Mouse (Mus musculus) hindbrain, embryonic 14.5 days (tissue): ENCODE measurements around the gene Trp53. TPM values are rescaled to one million over a fixed set of nuclear protein-coding genes. Genes with fewer than 3 reads are reported as not detected.

Experiments used
- ATAC-seq: fragments of 200-750 bp; cut with Nextera tagmentation; 2 replicates; pipeline ENCODE4 v1.8.0; 2017; ENCODE audit warnings: moderate number of reproducible peaks, mild to moderate bottlenecking, moderate TSS enrichment, moderate library complexity; ENCODE audit not compliant: low FRiP score
- DNase-seq: peaks from one replicate; pipeline ENCODE4 v3.0.0-alpha.2; 2015; ENCODE audit warnings: low spot score
- H3K27ac ChIP-seq: fragments of 300-500 bp; sonication (generic); 2 replicates; pipeline ENCODE4 v1.5.1; 2014; ENCODE audit warnings: mild to moderate bottlenecking, moderate library complexity
- H3K27me3 ChIP-seq: fragments of 300-500 bp; sonication (generic); 2 replicates; pipeline ENCODE4 v1.6.1; 2014; ENCODE audit warnings: mild to moderate bottlenecking, low read length, mixed read lengths; ENCODE audit not compliant: control insufficient read depth, insufficient read depth
- H3K36me3 ChIP-seq: fragments of 300-500 bp; sonication (generic); replicated peaks from 2 replicates; pipeline ENCODE4 v1.6.1; 2014; ENCODE audit not compliant: control insufficient read depth, insufficient read depth
- H3K4me1 ChIP-seq: fragments of 300-500 bp; sonication (generic); replicated peaks from 2 replicates; pipeline ENCODE4 v1.6.1; 2014; ENCODE audit warnings: antibody characterized with exemption, low read length, mixed read lengths; ENCODE audit not compliant: control insufficient read depth, insufficient read depth
- H3K4me2 ChIP-seq: fragments of 300-500 bp; sonication (generic); replicated peaks from 2 replicates; pipeline ENCODE4 v1.6.1; 2014; ENCODE audit warnings: mild to moderate bottlenecking, moderate library complexity
- H3K4me3 ChIP-seq: fragments of 300-500 bp; sonication (generic); replicated peaks from 2 replicates; pipeline ENCODE4 v1.5.1; 2014; ENCODE audit warnings: mild to moderate bottlenecking, low read length
- H3K9ac ChIP-seq: fragments of 300-500 bp; sonication (generic); 2 replicates; pipeline ENCODE4 v1.6.1; 2014
- H3K9me3 ChIP-seq: fragments of 300-500 bp; sonication (generic); 2 replicates; pipeline ENCODE4 v1.6.1; 2016; ENCODE audit warnings: low read length; ENCODE audit not compliant: control insufficient read depth
- WGBS: fragments of 180-500 bp; shearing (Covaris S2); extraction: QIAGEN DNeasy Blood & Tissue Kit; methylation state at CpG from one replicate; pipeline ENCODE4 v1.1.7; 2014; 5-methylcytosine and 5-hydroxymethylcytosine counted together
- polyA plus RNA-seq: library from polyadenylated mRNA; unstranded; fragments of >200 nt; fragmentation: Nextera tagmentation; extraction: Ambion mirVana; gene quantifications from 2 replicates; pipeline ENCODE4 v1.2.1, GENCODE M21; 2014

Trp53 gene
- polyA plus RNA-seq, 1 experiment from 2014 or later, result 55.7 TPM

- ATAC-seq (peak; percentile 91), DNase-seq (peak; percentile 99)
- Histone ChIP-seq H3K4me3 (peak overlapping the region; percentile 78), H3K9ac (peak overlapping the region; percentile 82), H3K36me3 (0 out of 2 replicates have a peak, but pooled peaks cover 14% of the 10 kb centered on the region), H3K9me3 (no peaks in the 10 kb centered on the region), H3K4me2 (peak overlapping the region; percentile 94), H3K4me1 (peaks cover 29% of the 10 kb centered on the region), H3K27me3 (no peaks in the 10 kb centered on the region), H3K27ac (peak overlapping the region; percentile 88)
- 3% methylated on average over 39 of the region's 39 CpGs for WGBS
Observed at GRCm38 (mm10) chr11:69579128-69580017, 786 bp upstream of the Trp53 start.

GRCm38 (mm10) chr11:69580572-69581146 is 500 bp downstream of the Trp53 start:
- under 1% methylated on average over 25 of the region's 25 CpGs for WGBS
- peak overlapping the region; percentile 82 for H3K9ac ChIP-seq

GRCm38 (mm10) chr11:69581147-69581688 is 1.1 kb downstream of the Trp53 start:
- Histone ChIP-seq H3K9me3 (no peaks in the 10 kb centered on the region), H3K4me1 (peaks cover 29% of the 10 kb centered on the region), H3K27me3 (no peaks in the 10 kb centered on the region), H3K4me2 (peak overlapping the region; percentile 94), H3K9ac (peak overlapping the region; percentile 82), H3K4me3 (peak overlapping the region; percentile 78), H3K27ac (peak overlapping the region; percentile 88), H3K36me3 (0 out of 2 replicates have a peak, but pooled peaks cover 4% of the 10 kb centered on the region)
- WGBS, result under 1% methylated on average over 36 of the region's 36 CpGs
- ATAC-seq, result peak; percentile 79
- peak; percentile 95 for DNase-seq

More at GRCm38 (mm10) chr11:69580572-69581146, 500 bp downstream of the Trp53 start:
- Histone ChIP-seq H3K4me3 (peak overlapping the region; percentile 78), H3K27ac (peak overlapping the region; percentile 88), H3K4me1 (peaks cover 29% of the 10 kb centered on the region), H3K36me3 (0 out of 2 replicates have a peak, but pooled peaks cover 10% of the 10 kb centered on the region), H3K27me3 (no peaks in the 10 kb centered on the region), H3K9me3 (no peaks in the 10 kb centered on the region), H3K4me2 (peak overlapping the region; percentile 94)
- peak; percentile 18 for ATAC-seq
- DNase-seq, result peak; percentile 26

- H3K4me1 ChIP-seq, result peaks cover 28% of the 10 kb centered on the region
- peak overlapping the region; percentile 82 for H3K9ac ChIP-seq
- H3K4me2 ChIP-seq, result peak overlapping the region; percentile 94
- 0% methylated on average over 8 of the region's 8 CpGs for WGBS
- no peak for ATAC-seq
- peak overlapping the region; percentile 78 for H3K4me3 ChIP-seq
- H3K27ac ChIP-seq, result peak overlapping the region; percentile 88
- no peaks in the 10 kb centered on the region for H3K27me3 ChIP-seq
- 0 out of 2 replicates have a peak, but pooled peaks cover 4% of the 10 kb centered on the region for H3K36me3 ChIP-seq
- no peak for DNase-seq
- no peaks in the 10 kb centered on the region for H3K9me3 ChIP-seq
Observed at GRCm38 (mm10) chr11:69581814-69582213, 1.7 kb downstream of the Trp53 start.

- no peak overlapping the region; the same call in 1 of the 2 replicates for H3K27ac ChIP-seq
- H3K4me2 ChIP-seq, result peak overlapping the region; percentile 94
- no peaks in the 10 kb centered on the region for H3K27me3 ChIP-seq
- no peaks in the 10 kb centered on the region for H3K9me3 ChIP-seq
- 54% methylated on average over 9 of the region's 9 CpGs for WGBS
- peaks cover 7% of the 10 kb centered on the region for H3K36me3 ChIP-seq
- ATAC-seq (no peak), DNase-seq (no peak)
- H3K4me3 ChIP-seq, result peak overlapping the region; percentile 78
- peak overlapping the region; percentile 82 for H3K9ac ChIP-seq
- H3K4me1 ChIP-seq, result peaks cover 23% of the 10 kb centered on the region
Observed at GRCm38 (mm10) chr11:69582230-69582805, 2.2 kb downstream of the Trp53 start.

GRCm38 (mm10) chr11:69584008-69584407 is 3.8 kb downstream of the Trp53 start:
- Histone ChIP-seq H3K9ac (no peak overlapping the region), H3K27ac (no peak overlapping the region), H3K27me3 (no peaks in the 10 kb centered on the region), H3K4me2 (no peak overlapping the region), H3K4me1 (peaks cover 9% of the 10 kb centered on the region), H3K9me3 (no peaks in the 10 kb centered on the region), H3K36me3 (peaks cover 24% of the 10 kb centered on the region), H3K4me3 (no peak overlapping the region)
- WGBS, result 87% methylated on average over 7 of the region's 7 CpGs
- DNase-seq (no peak), ATAC-seq (no peak)

GRCm38 (mm10) chr11:69584937-69585336 is 4.8 kb downstream of the Trp53 start:
- Histone ChIP-seq H3K9me3 (no peaks in the 10 kb centered on the region), H3K4me1 (peaks cover 9% of the 10 kb centered on the region), H3K9ac (no peak overlapping the region), H3K27ac (no peak overlapping the region), H3K36me3 (peaks cover 33% of the 10 kb centered on the region), H3K4me2 (no peak overlapping the region), H3K4me3 (no peak overlapping the region), H3K27me3 (no peaks in the 10 kb centered on the region)
- ATAC-seq, result no peak
- 96% methylated on average over 13 of the region's 13 CpGs for WGBS
- no peak for DNase-seq

- ATAC-seq (no peak), DNase-seq (no peak)
- 81% methylated on average over 7 of the region's 7 CpGs for WGBS
- H3K4me2 ChIP-seq, result no peak overlapping the region
- peaks cover 9% of the 10 kb centered on the region for H3K4me1 ChIP-seq
- no peaks in the 10 kb centered on the region for H3K27me3 ChIP-seq
- H3K27ac ChIP-seq, result no peak overlapping the region
- H3K4me3 ChIP-seq, result no peak overlapping the region
- H3K36me3 ChIP-seq, result peaks cover 42% of the 10 kb centered on the region
- no peak overlapping the region for H3K9ac ChIP-seq
- H3K9me3 ChIP-seq, result no peaks in the 10 kb centered on the region
Observed at GRCm38 (mm10) chr11:69585718-69586325, 5.7 kb downstream of the Trp53 start.
